Mouse (Mus musculus) NIH3T3 (cell line): ENCODE measurements at regions not wholly inside any gene's neighbourhood (a gene's known extent, or its start where the extent isn't known, plus 50 kb on each side); places are given as distances from the start of the nearest gene placed in this dataset.

Source experiments
- DNase-seq: peaks from one replicate; pipeline ENCODE4 v3.0.0-alpha.2; 2012; ENCODE audit warnings: low read depth

DNA sequence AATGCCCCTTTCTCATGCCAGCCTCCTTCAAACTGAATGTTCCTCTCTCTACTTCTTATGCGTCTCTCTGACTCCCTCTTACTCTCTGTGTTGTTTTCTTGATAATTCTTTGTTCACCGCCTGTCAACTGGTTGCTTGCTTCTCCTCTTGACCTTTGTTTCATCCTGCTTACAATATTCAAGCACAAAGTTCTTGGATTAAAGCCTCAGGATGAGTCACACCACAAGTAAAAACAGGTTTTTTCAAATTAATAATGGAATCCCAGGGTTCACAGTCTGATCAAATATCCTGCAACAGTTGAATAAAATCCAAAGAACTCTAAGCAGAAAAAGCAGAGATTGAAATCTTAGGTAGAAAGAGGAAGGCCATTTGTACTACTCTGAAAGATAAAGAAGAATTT, 285.9 kb upstream of the Cxadr start:
- DNase-seq = peak; percentile 60

GRCm38 (mm10) chr16:78013049-78013819, 288.1 kb upstream of the Cxadr start:
- DNase-seq = no peak

GRCm38 (mm10) chr16:78004016-78004415, 297.3 kb upstream of the Cxadr start:
- no peak for DNase-seq

DNA sequence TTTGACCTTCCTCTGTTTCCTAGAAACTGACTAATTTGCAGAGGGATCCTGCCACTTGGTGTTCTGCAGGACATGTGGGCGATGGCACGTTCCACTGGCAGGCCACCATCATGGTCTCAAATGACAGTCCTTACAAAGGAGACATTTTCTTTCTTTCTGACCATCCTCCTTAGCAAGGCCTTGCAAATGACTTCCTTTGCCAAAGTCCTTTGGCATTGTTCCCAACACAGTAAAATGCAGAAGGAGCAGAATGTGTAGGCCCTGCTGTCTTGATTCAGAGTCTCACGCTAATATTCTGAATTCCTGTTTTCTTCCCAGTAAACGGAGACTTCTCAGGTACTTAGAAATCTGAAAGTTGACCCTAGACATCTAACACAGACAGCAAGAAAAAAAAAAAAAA, 308.3 kb upstream of the Cxadr start:
- peak; percentile 14 for DNase-seq

GRCm38 (mm10) chr16:77989791-77990325, 311.4 kb upstream of the Cxadr start:
- DNase-seq = peak; percentile 52

- peak; percentile 33 for DNase-seq
These were observed 312.1 kb upstream of the Cxadr start for GRCm38 (mm10) chr16:77989139-77989538.

GRCm38 (mm10) chr16:77986884-77987529, 314.3 kb upstream of the Cxadr start:
- DNase-seq = no peak

- DNase-seq = no peak
These were observed 346.9 kb upstream of the Gm11146 start for GRCm38 (mm10) chr16:77948785-77949184.

GRCm38 (mm10) chr16:77945442-77945841, 343.5 kb upstream of the Gm11146 start:
- DNase-seq = peak; percentile 44

GRCm38 (mm10) chr16:77931025-77931723, 329.3 kb upstream of the Gm11146 start:
- DNase-seq = no peak

GRCm38 (mm10) chr16:77914160-77915070, 312.5 kb upstream of the Gm11146 start:
- peak; percentile 50 for DNase-seq

DNA sequence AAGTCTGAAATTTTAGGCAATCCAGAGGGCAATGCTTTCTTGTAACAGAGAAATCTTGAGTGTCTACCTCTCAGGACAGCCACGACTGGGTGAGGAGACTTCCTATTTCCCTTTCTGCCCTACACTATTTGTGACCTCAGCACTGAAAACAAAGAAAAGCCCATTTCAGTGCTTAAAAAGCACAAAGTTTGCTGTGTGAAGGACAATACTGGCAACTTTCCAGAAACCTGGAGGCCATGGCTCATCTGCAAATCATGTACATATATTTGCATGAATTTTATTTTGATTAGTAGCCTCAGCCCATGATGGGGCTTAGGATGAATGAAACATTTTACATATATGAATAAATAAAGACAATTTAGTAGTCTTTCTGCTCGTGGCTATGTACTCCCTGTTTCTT, 292.4 kb upstream of the Gm11146 start:
- no peak for DNase-seq

DNA sequence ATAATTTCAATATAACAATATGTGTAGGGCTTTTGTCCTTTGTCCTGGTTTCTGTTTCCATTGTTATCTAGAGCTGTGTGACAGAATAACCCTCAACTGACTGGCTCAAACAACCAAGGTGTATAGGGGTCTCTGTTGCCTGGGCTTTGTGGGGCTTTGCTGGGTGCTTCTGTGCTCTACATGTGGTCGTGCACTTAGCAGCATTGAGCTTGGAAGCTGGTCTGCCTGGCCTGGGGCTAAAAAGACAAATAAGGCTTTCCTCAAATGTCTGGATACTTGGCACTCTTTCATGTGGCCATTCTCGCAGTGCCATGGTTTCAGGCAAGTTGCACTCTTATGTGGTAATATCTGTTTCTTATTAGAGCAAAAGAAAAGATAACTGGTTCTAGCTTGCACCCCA, 291.8 kb upstream of the Gm11146 start:
- peak; percentile 32 for DNase-seq

GRCm38 (mm10) chr16:77892731-77893130, 290.8 kb upstream of the Gm11146 start:
- no peak for DNase-seq

DNA sequence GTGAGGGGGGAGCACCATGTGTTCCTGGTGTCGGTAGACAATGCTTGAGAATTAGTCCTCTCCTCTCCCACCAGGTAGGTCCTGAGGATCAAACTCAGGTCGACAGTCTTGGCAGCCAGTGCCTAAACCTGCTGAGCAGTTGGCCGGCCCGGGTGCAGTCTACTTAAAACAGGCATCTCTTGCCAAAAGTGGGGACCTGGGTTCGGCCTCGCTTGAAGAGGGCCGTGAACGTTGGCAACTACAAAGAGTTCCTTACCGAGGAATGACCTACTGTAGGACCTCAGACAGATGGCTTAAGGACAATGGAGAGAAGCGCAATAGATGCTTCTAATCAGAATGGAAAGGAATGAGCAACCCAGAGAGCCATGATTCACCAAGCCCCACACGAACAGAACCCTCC, 287.5 kb upstream of the Gm11146 start:
- DNase-seq = no peak

DNA sequence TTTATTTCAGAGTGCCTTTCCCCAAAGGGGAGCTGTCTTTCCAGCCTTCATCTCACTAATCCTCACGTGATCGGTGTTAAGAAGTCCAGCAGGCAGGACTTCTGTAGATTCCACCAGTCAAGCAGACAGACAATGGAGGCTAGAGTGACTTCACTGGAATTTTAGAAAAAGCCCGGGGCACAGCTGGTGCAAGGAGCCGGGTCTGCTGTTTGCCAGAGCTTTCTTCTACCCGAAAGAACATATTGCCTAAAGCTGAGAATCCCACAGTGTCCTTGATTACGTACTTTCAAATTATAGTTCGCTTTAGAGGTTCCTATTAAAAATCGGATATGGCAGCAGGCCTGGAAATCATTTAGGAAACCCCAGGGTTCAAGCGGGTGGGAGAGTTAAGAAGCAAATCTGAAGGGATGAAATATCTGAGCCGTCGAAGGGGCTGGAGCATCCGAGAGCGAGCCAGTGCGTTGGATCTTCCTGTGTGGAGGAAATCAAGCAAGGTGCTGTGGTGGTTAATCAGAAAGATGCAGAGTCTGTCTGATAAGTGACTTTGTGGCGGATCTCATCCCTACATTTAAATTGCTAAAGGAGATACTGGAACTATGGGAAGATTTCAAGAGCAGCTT, 283.3 kb upstream of the Gm11146 start:
- no peak for DNase-seq

DNA sequence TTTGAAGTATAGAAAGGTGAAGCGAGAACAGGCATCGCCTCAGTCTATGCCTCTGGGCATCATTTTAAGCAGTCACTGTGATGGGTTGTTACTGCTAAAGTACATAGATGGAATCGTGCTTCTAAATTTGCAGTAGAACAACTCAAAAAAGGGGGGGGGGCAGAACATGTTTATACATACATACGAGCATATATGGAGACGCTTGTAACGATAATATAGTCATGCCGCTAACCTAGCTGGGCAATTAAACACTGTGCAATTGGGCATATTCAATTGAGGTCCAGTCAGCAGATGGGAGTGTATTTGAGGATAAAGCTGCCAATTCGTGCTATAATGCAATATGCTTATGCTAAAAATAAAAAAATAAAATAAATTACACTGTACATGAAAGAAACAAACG, 282.6 kb upstream of the Gm11146 start:
- no peak for DNase-seq

DNA sequence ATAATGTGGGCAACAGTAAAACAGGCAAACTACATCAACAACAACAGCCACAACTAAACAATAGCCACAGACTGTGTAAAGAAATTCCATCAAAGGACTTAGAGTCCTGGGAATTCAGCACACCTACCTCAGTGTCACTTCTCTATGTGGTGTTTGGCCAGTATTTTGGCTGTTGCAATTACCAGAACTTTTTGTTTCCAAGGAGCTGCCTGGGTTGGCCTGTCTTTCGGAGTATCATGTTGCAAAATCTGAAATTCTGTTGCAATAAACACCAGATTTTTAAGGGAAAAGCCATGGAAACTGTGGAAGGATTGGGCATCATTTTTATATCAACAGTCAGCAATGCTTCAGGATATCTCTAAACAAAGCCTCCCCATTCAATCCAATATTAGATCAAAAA, 275.1 kb upstream of the Gm11146 start:
- peak; percentile 28 for DNase-seq

DNA sequence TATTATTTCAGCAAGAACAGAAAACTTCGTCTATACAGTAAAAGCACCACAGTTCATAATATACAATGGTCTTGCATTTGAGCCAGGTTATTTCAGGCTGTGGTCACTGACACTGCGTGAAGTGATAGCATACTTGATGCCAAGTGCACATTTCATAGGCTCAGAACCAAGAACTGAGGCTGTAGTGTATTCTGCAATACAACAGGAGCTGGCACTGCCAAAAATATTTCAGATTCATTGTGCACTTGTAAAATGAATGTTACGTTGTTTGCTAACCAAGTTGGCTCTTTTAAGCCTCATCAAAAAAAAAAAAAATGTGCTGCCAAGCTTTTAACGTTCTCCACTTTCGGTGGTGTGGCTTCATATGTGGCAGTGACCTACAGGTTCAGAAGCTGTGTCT, 261.4 kb upstream of the Gm11146 start:
- DNase-seq = peak; percentile 42

GRCm38 (mm10) chr16:77852066-77852781, 250.3 kb upstream of the Gm11146 start:
- DNase-seq = peak; percentile 17
